Mouse (Mus musculus): ENCODE measurements around the gene A130010J15Rik. TPM values are rescaled to one million over a fixed set of nuclear protein-coding genes. Genes with fewer than 3 reads are reported as not detected.

Gene A130010J15Rik
- total RNA-seq, 1 experiment: 7.6 TPM

- TF ChIP-seq ZNF384 (IDR thresholded peaks at IDR 0.05; ENCODE audit: low read depth, low read length): no peak
- TF ChIP-seq ZC3H11A (IDR thresholded peaks at IDR 0.05; ENCODE audit: borderline replicate concordance, low read depth, low read length): no peak
- no peak for TF ChIP-seq CHD2 (IDR thresholded peaks at IDR 0.05; ENCODE audit: low read depth, low read length)
These were observed 58.3 kb downstream of the A130010J15Rik start for GRCm38 (mm10) chr1:193226114-193226513.

GRCm38 (mm10) chr1:193226724-193227522 is 59.1 kb downstream of the A130010J15Rik start:
- in situ Hi-C loops (cut with MboI; ENCODE audit: low sequenced_read_pairs in 2 of 2, unreplicated experiment in 2 of 2): no loop called here
- Histone ChIP-seq H3K36me3 (ENCODE audit: control insufficient read depth, insufficient read depth, low read length, poor library complexity, severe bottlenecking) (no peaks in the 10 kb centered on the region), H3K4me1 (ENCODE audit: control insufficient read depth in 2 of 2, insufficient read depth in 2 of 2, low read length in 2 of 2, poor library complexity in 1 of 2) (no peaks in the 10 kb centered on the region), H3K9me3 (ENCODE audit: control insufficient read depth, insufficient read depth, low read depth, low read length) (no peaks in the 10 kb centered on the region), H3K4me3 (ENCODE audit: insufficient read depth in 1 of 2, low read depth in 1 of 2, low read length in 2 of 2, poor library complexity in 1 of 2, severe bottlenecking in 1 of 2) (no peak overlapping the region), H3K27ac (ENCODE audit: insufficient read depth, low read depth, low read length, poor library complexity, severe bottlenecking) (no peak overlapping the region), H3K9ac (ENCODE audit: insufficient read depth, low read depth, low read length, poor library complexity, severe bottlenecking) (no peak overlapping the region)
- no peak for DNase-seq (ENCODE audit: low read depth, low spot score)
- TF ChIP-seq ZNF384 (IDR thresholded peaks at IDR 0.05; ENCODE audit: low read depth, low read length): no peak
- TF ChIP-seq HCFC1 (IDR thresholded peaks at IDR 0.05; ENCODE audit: borderline replicate concordance, insufficient read depth, low read length): no peak
- no peak for TF ChIP-seq CHD2 (IDR thresholded peaks at IDR 0.05; ENCODE audit: low read depth, low read length)
- TF ChIP-seq MAFK (IDR thresholded peaks at IDR 0.05; ENCODE audit: insufficient read depth, low read depth, low read length): no peak
- TF ChIP-seq ZC3H11A (IDR thresholded peaks at IDR 0.05; ENCODE audit: borderline replicate concordance, low read depth, low read length): no peak

More at GRCm38 (mm10) chr1:193226114-193226513, 58.3 kb downstream of the A130010J15Rik start:
- Histone ChIP-seq H3K9me3 (ENCODE audit: control insufficient read depth, insufficient read depth, low read depth, low read length) (no peaks in the 10 kb centered on the region), H3K4me3 (ENCODE audit: insufficient read depth in 1 of 2, low read depth in 1 of 2, low read length in 2 of 2, poor library complexity in 1 of 2, severe bottlenecking in 1 of 2) (no peak overlapping the region), H3K27ac (ENCODE audit: insufficient read depth, low read depth, low read length, poor library complexity, severe bottlenecking) (no peak overlapping the region), H3K36me3 (ENCODE audit: control insufficient read depth, insufficient read depth, low read length, poor library complexity, severe bottlenecking) (no peaks in the 10 kb centered on the region), H3K4me1 (ENCODE audit: control insufficient read depth in 2 of 2, insufficient read depth in 2 of 2, low read length in 2 of 2, poor library complexity in 1 of 2) (no peaks in the 10 kb centered on the region), H3K9ac (ENCODE audit: insufficient read depth, low read depth, low read length, poor library complexity, severe bottlenecking) (no peak overlapping the region)
- DNase-seq (ENCODE audit: low read depth, low spot score): no peak
- in situ Hi-C loops (cut with MboI; ENCODE audit: low sequenced_read_pairs in 2 of 2, unreplicated experiment in 2 of 2): no loop called here

Other genes with a start within 250 kb of the A130010J15Rik start
- 8.5 and 15.1 TPM in 2 replicates for gene Syt14, start 132.3 kb upstream of the A130010J15Rik start, total RNA-seq (2012; rRNA removed)
- gene Diexf, start 37.8 kb upstream of the A130010J15Rik start, total RNA-seq (2012; rRNA removed): 25.6 and 28.2 TPM in 2 replicates
- gene Irf6, start 14.9 kb upstream of the A130010J15Rik start, total RNA-seq (2012; rRNA removed): 3.6 and 4.8 TPM in 2 replicates
- 0.21 and 0.67 TPM in 2 replicates for gene Traf3ip3, start 33.7 kb downstream of the A130010J15Rik start, total RNA-seq (2012; rRNA removed)
- gene Lamb3, start 39.7 kb downstream of the A130010J15Rik start, total RNA-seq (2012; rRNA removed): 2.9 and 3.5 TPM in 2 replicates
- gene Hsd11b1, start 96.0 kb downstream of the A130010J15Rik start, total RNA-seq (2012; rRNA removed): 0.18 TPM in 1 of 2 replicates, not detected in the other
- 4.8 and 7.3 TPM in 2 replicates for gene G0s2, start 105.2 kb downstream of the A130010J15Rik start, total RNA-seq (2012; rRNA removed)
- gene Camk1g, start 202.3 kb downstream of the A130010J15Rik start, total RNA-seq (2012; rRNA removed): not detected in 2 replicates